Mouse (Mus musculus): ENCODE measurements around the gene Lrrk1.

The Lrrk1 gene

GRCm38 (mm10) chr7:66297656-66298021 is 90.5 kb downstream of the Lrrk1 start:
- no peak for DNase-seq (ENCODE audit: low spot score)

- no peak for DNase-seq (ENCODE audit: low spot score)
Measured at GRCm38 (mm10) chr7:66296921-66297655, 91.1 kb downstream of the Lrrk1 start.

GRCm38 (mm10) chr7:66292552-66293376 is 95.4 kb downstream of the Lrrk1 start:
- no peak for DNase-seq (ENCODE audit: low spot score)

GRCm38 (mm10) chr7:66292010-66292409 is 96.1 kb downstream of the Lrrk1 start:
- DNase-seq (ENCODE audit: low spot score): no peak

GRCm38 (mm10) chr7:66282984-66283612 is 105.1 kb downstream of the Lrrk1 start:
- no peak for DNase-seq (ENCODE audit: low spot score)

- DNase-seq (ENCODE audit: low spot score): no peak
Measured at GRCm38 (mm10) chr7:66282265-66282664, 105.9 kb downstream of the Lrrk1 start.

- no peak for DNase-seq (ENCODE audit: low spot score)
Measured at GRCm38 (mm10) chr7:66278001-66278400, 110.1 kb downstream of the Lrrk1 start.

GRCm38 (mm10) chr7:66273494-66273893 is 114.7 kb downstream of the Lrrk1 start:
- no peak for DNase-seq (ENCODE audit: low spot score)

GRCm38 (mm10) chr7:66271226-66271625 is 116.9 kb downstream of the Lrrk1 start:
- DNase-seq (ENCODE audit: low spot score): no peak

GRCm38 (mm10) chr7:66266942-66267850 is 121.0 kb downstream of the Lrrk1 start:
- no peak for DNase-seq (ENCODE audit: low spot score)

GRCm38 (mm10) chr7:66263421-66263820 is 124.7 kb downstream of the Lrrk1 start:
- DNase-seq (ENCODE audit: low spot score): no peak

- DNase-seq (ENCODE audit: low spot score): no peak
Measured at GRCm38 (mm10) chr7:66262570-66263156, 125.5 kb downstream of the Lrrk1 start.

GRCm38 (mm10) chr7:66260763-66261390 is 127.3 kb downstream of the Lrrk1 start:
- DNase-seq (ENCODE audit: low spot score): no peak

GRCm38 (mm10) chr7:66260295-66260694 is 127.9 kb downstream of the Lrrk1 start:
- no peak for DNase-seq (ENCODE audit: low spot score)

GRCm38 (mm10) chr7:66259436-66260206 is 128.5 kb downstream of the Lrrk1 start:
- no peak for DNase-seq (ENCODE audit: low spot score)

GRCm38 (mm10) chr7:66258997-66259396 is 129.2 kb downstream of the Lrrk1 start:
- DNase-seq (ENCODE audit: low spot score): no peak

GRCm38 (mm10) chr7:66257232-66257631 is 130.9 kb downstream of the Lrrk1 start:
- no peak for DNase-seq (ENCODE audit: low spot score)

GRCm38 (mm10) chr7:66256441-66256840 is 131.7 kb downstream of the Lrrk1 start:
- DNase-seq (ENCODE audit: low spot score): no peak

- no peak for DNase-seq (ENCODE audit: low spot score)
Measured at GRCm38 (mm10) chr7:66254993-66255392, 133.2 kb downstream of the Lrrk1 start.

- no peak for DNase-seq (ENCODE audit: low spot score)
Measured at GRCm38 (mm10) chr7:66253975-66254651, 134.0 kb downstream of the Lrrk1 start.
